Mouse (Mus musculus): ENCODE data around the gene Psmb5.

- TF ChIP-seq POLR2A (IDR thresholded peaks at IDR 0.05; ENCODE audit: borderline replicate concordance, extremely low read depth, low read depth, low read length), result no peak
- no peak for TF ChIP-seq CTCF (IDR thresholded peaks at IDR 0.05; ENCODE audit: insufficient read depth, low read length)
These were observed 45.7 kb downstream of the Psmb5 start for GRCm38 (mm10) chr14:54572122-54572521.

Measured in lung, adult 2 months (tissue).